Mouse (Mus musculus): ENCODE results near the gene Tfdp2. TPM values are rescaled to one million over a fixed set of nuclear protein-coding genes. Genes with fewer than 3 reads are reported as not detected.

The Tfdp2 gene
- polyA plus RNA-seq, 1 experiment from 2014 or later, result 128 TPM

GRCm38 (mm10) chr9:96266793-96267558 is 70.9 kb downstream of the Tfdp2 start:
- Histone ChIP-seq H3K9ac (ENCODE audit: low read length) (no peak overlapping the region), H3K27me3 (ENCODE audit: control insufficient read depth, insufficient read depth, low read length) (no peaks in the 10 kb centered on the region)

GRCm38 (mm10) chr9:96267559-96267948 is 71.5 kb downstream of the Tfdp2 start:
- H3K9ac ChIP-seq (ENCODE audit: low read length), result no peak overlapping the region
- ATAC-seq (ENCODE audit: low FRiP score) (no peak), DNase-seq (ENCODE audit: low spot score, missing footprints) (no peak)
- no peaks in the 10 kb centered on the region for H3K4me1 ChIP-seq (ENCODE audit: control insufficient read depth, insufficient read depth, low read length)
- no peaks in the 10 kb centered on the region for H3K36me3 ChIP-seq (ENCODE audit: control insufficient read depth, insufficient read depth, low read length)
- H3K27ac ChIP-seq (ENCODE audit: low read depth, low read length), result no peak overlapping the region
- no peaks in the 10 kb centered on the region for H3K27me3 ChIP-seq (ENCODE audit: control insufficient read depth, insufficient read depth, low read length)
- H3K4me3 ChIP-seq (ENCODE audit: low read depth, low read length), result no peak overlapping the region
- no peaks in the 10 kb centered on the region for H3K9me3 ChIP-seq (ENCODE audit: control insufficient read depth, low read length)
- 72% methylated on average over 1 of the region's 1 CpGs for WGBS
- H3K4me2 ChIP-seq, result no peak overlapping the region

More at GRCm38 (mm10) chr9:96266793-96267558, 70.9 kb downstream of the Tfdp2 start:
- no peaks in the 10 kb centered on the region for H3K36me3 ChIP-seq (ENCODE audit: control insufficient read depth, insufficient read depth, low read length)
- no peak overlapping the region for H3K4me3 ChIP-seq (ENCODE audit: low read depth, low read length)
- ATAC-seq (ENCODE audit: low FRiP score) (no peak), DNase-seq (ENCODE audit: low spot score, missing footprints) (no peak)
- H3K4me1 ChIP-seq (ENCODE audit: control insufficient read depth, insufficient read depth, low read length), result no peaks in the 10 kb centered on the region
- no peaks in the 10 kb centered on the region for H3K9me3 ChIP-seq (ENCODE audit: control insufficient read depth, low read length)
- WGBS, result 85% methylated on average over 6 of the region's 6 CpGs
- no peak overlapping the region for H3K27ac ChIP-seq (ENCODE audit: low read depth, low read length)
- H3K4me2 ChIP-seq, result no peak overlapping the region

GRCm38 (mm10) chr9:96269726-96270125 is 73.7 kb downstream of the Tfdp2 start:
- ATAC-seq (ENCODE audit: low FRiP score), result no peak
- H3K9me3 ChIP-seq (ENCODE audit: control insufficient read depth, low read length), result no peaks in the 10 kb centered on the region
- no peak for DNase-seq (ENCODE audit: low spot score, missing footprints)
- H3K4me2 ChIP-seq, result no peak overlapping the region
- H3K4me1 ChIP-seq (ENCODE audit: control insufficient read depth, insufficient read depth, low read length), result no peaks in the 10 kb centered on the region
- no peak overlapping the region for H3K4me3 ChIP-seq (ENCODE audit: low read depth, low read length)
- no peaks in the 10 kb centered on the region for H3K36me3 ChIP-seq (ENCODE audit: control insufficient read depth, insufficient read depth, low read length)
- H3K27me3 ChIP-seq (ENCODE audit: control insufficient read depth, insufficient read depth, low read length), result no peaks in the 10 kb centered on the region
- H3K9ac ChIP-seq (ENCODE audit: low read length), result no peak overlapping the region
- no peak overlapping the region for H3K27ac ChIP-seq (ENCODE audit: low read depth, low read length)
- 94% methylated on average over 2 of the region's 2 CpGs for WGBS

GRCm38 (mm10) chr9:96275543-96275942 is 79.5 kb downstream of the Tfdp2 start:
- no peak for ATAC-seq (ENCODE audit: low FRiP score)
- H3K27ac ChIP-seq (ENCODE audit: low read depth, low read length), result no peak overlapping the region
- H3K9ac ChIP-seq (ENCODE audit: low read length), result no peak overlapping the region
- no peak overlapping the region for H3K4me2 ChIP-seq
- no peaks in the 10 kb centered on the region for H3K27me3 ChIP-seq (ENCODE audit: control insufficient read depth, insufficient read depth, low read length)
- H3K4me3 ChIP-seq (ENCODE audit: low read depth, low read length), result no peak overlapping the region
- no peaks in the 10 kb centered on the region for H3K9me3 ChIP-seq (ENCODE audit: control insufficient read depth, low read length)
- DNase-seq (ENCODE audit: low spot score, missing footprints), result no peak
- H3K4me1 ChIP-seq (ENCODE audit: control insufficient read depth, insufficient read depth, low read length), result no peaks in the 10 kb centered on the region
- peaks cover 5% of the 10 kb centered on the region for H3K36me3 ChIP-seq (ENCODE audit: control insufficient read depth, insufficient read depth, low read length)

- no peak overlapping the region for H3K4me2 ChIP-seq
- no peaks in the 10 kb centered on the region for H3K9me3 ChIP-seq (ENCODE audit: control insufficient read depth, low read length)
- no peak overlapping the region for H3K4me3 ChIP-seq (ENCODE audit: low read depth, low read length)
- no peaks in the 10 kb centered on the region for H3K4me1 ChIP-seq (ENCODE audit: control insufficient read depth, insufficient read depth, low read length)
- no peaks in the 10 kb centered on the region for H3K27me3 ChIP-seq (ENCODE audit: control insufficient read depth, insufficient read depth, low read length)
- H3K9ac ChIP-seq (ENCODE audit: low read length), result no peak overlapping the region
- peaks cover 2% of the 10 kb centered on the region; the same call in 1 of the 2 replicates for H3K36me3 ChIP-seq (ENCODE audit: control insufficient read depth, insufficient read depth, low read length)
- ATAC-seq (ENCODE audit: low FRiP score), result no peak
- H3K27ac ChIP-seq (ENCODE audit: low read depth, low read length), result no peak overlapping the region
- no peak for DNase-seq (ENCODE audit: low spot score, missing footprints)
- 68% methylated on average over 3 of the region's 3 CpGs for WGBS
Observed at GRCm38 (mm10) chr9:96281497-96281896, 85.4 kb downstream of the Tfdp2 start.

GRCm38 (mm10) chr9:96282082-96282481 is 86.0 kb downstream of the Tfdp2 start:
- no peak for ATAC-seq (ENCODE audit: low FRiP score)
- no peak overlapping the region for H3K4me2 ChIP-seq
- no peak overlapping the region for H3K9ac ChIP-seq (ENCODE audit: low read length)
- H3K9me3 ChIP-seq (ENCODE audit: control insufficient read depth, low read length), result no peaks in the 10 kb centered on the region
- H3K27ac ChIP-seq (ENCODE audit: low read depth, low read length), result no peak overlapping the region
- WGBS, result 88% methylated on average over 3 of the region's 3 CpGs
- no peak overlapping the region for H3K4me3 ChIP-seq (ENCODE audit: low read depth, low read length)
- DNase-seq (ENCODE audit: low spot score, missing footprints), result no peak
- no peaks in the 10 kb centered on the region for H3K4me1 ChIP-seq (ENCODE audit: control insufficient read depth, insufficient read depth, low read length)
- peaks cover under 1% of the 10 kb centered on the region for H3K36me3 ChIP-seq (ENCODE audit: control insufficient read depth, insufficient read depth, low read length)
- no peaks in the 10 kb centered on the region for H3K27me3 ChIP-seq (ENCODE audit: control insufficient read depth, insufficient read depth, low read length)

- H3K36me3 ChIP-seq (ENCODE audit: control insufficient read depth, insufficient read depth, low read length), result peaks cover 3% of the 10 kb centered on the region; the same call in 1 of the 2 replicates
- no peak overlapping the region for H3K27ac ChIP-seq (ENCODE audit: low read depth, low read length)
- no peak overlapping the region for H3K4me3 ChIP-seq (ENCODE audit: low read depth, low read length)
- H3K9ac ChIP-seq (ENCODE audit: low read length), result no peak overlapping the region
- no peak for DNase-seq (ENCODE audit: low spot score, missing footprints)
- no peaks in the 10 kb centered on the region for H3K4me1 ChIP-seq (ENCODE audit: control insufficient read depth, insufficient read depth, low read length)
- no peak for ATAC-seq (ENCODE audit: low FRiP score)
- no peaks in the 10 kb centered on the region for H3K27me3 ChIP-seq (ENCODE audit: control insufficient read depth, insufficient read depth, low read length)
- WGBS, result 50% methylated on average over 1 of the region's 1 CpGs
- H3K4me2 ChIP-seq, result no peak overlapping the region
- H3K9me3 ChIP-seq (ENCODE audit: control insufficient read depth, low read length), result no peaks in the 10 kb centered on the region
Observed at GRCm38 (mm10) chr9:96284916-96285315, 88.8 kb downstream of the Tfdp2 start.

GRCm38 (mm10) chr9:96292144-96292543 is 96.1 kb downstream of the Tfdp2 start:
- 97% methylated on average over 7 of the region's 7 CpGs for WGBS
- H3K9me3 ChIP-seq (ENCODE audit: control insufficient read depth, low read length), result no peaks in the 10 kb centered on the region
- no peak for ATAC-seq (ENCODE audit: low FRiP score)

GRCm38 (mm10) chr9:96299324-96300008 is 103.4 kb downstream of the Tfdp2 start:
- Histone ChIP-seq H3K9me3 (ENCODE audit: control insufficient read depth, low read length) (no peaks in the 10 kb centered on the region), H3K36me3 (ENCODE audit: control insufficient read depth, insufficient read depth, low read length) (peaks cover 26% of the 10 kb centered on the region; the same call in 1 of the 2 replicates), H3K9ac (ENCODE audit: low read length) (no peak overlapping the region), H3K27me3 (ENCODE audit: control insufficient read depth, insufficient read depth, low read length) (no peaks in the 10 kb centered on the region), H3K4me1 (ENCODE audit: control insufficient read depth, insufficient read depth, low read length) (no peaks in the 10 kb centered on the region), H3K4me2 (no peak overlapping the region), H3K4me3 (ENCODE audit: low read depth, low read length) (no peak overlapping the region), H3K27ac (ENCODE audit: low read depth, low read length) (no peak overlapping the region)
- DNase-seq (ENCODE audit: low spot score, missing footprints), result no peak
- no peak for ATAC-seq (ENCODE audit: low FRiP score)
- WGBS, result 98% methylated on average over 3 of the region's 3 CpGs

More at GRCm38 (mm10) chr9:96292144-96292543, 96.1 kb downstream of the Tfdp2 start:
- no peaks in the 10 kb centered on the region for H3K27me3 ChIP-seq (ENCODE audit: control insufficient read depth, insufficient read depth, low read length)
- DNase-seq (ENCODE audit: low spot score, missing footprints), result no peak
- no peak overlapping the region for H3K4me3 ChIP-seq (ENCODE audit: low read depth, low read length)
- no peak overlapping the region for H3K9ac ChIP-seq (ENCODE audit: low read length)
- peaks cover 15% of the 10 kb centered on the region; the same call in 1 of the 2 replicates for H3K36me3 ChIP-seq (ENCODE audit: control insufficient read depth, insufficient read depth, low read length)
- H3K27ac ChIP-seq (ENCODE audit: low read depth, low read length), result no peak overlapping the region
- no peaks in the 10 kb centered on the region for H3K4me1 ChIP-seq (ENCODE audit: control insufficient read depth, insufficient read depth, low read length)
- H3K4me2 ChIP-seq, result no peak overlapping the region

Measured in midbrain, embryonic 11.5 days (tissue).